Mouse (Mus musculus) limb, embryonic 14.5 days (tissue): ENCODE measurements at regions not wholly inside any gene's neighbourhood (a gene's known extent, or its start where the extent isn't known, plus 50 kb on each side); places are given as distances from the start of the nearest gene placed in this dataset.
A peak's percentile ranks its signal among the peaks of the same experiment; 100 is the strongest.

Source experiments
- ATAC-seq: fragments of 200-750 bp; cut with Nextera tagmentation; 2 replicates; pipeline ENCODE4 v1.8.0; 2017; ENCODE audit warnings: low read depth, moderate number of reproducible peaks, moderate TSS enrichment; ENCODE audit not compliant: low FRiP score
- DNase-seq: peaks from one replicate; pipeline ENCODE4 v3.0.0-alpha.2; 2015; ENCODE audit warnings: low spot score
- H3K27ac ChIP-seq: fragments of 300-500 bp; sonication (generic); replicated peaks from 2 replicates; pipeline ENCODE4 v1.5.1; 2014; ENCODE audit warnings: low read depth, mild to moderate bottlenecking, low read length, moderate library complexity, mixed read lengths
- H3K27me3 ChIP-seq: fragments of 300-500 bp; sonication (generic); 2 replicates; pipeline ENCODE4 v1.6.1; 2014; ENCODE audit warnings: low read length, mixed read lengths; ENCODE audit not compliant: control insufficient read depth, insufficient read depth
- H3K36me3 ChIP-seq: fragments of 300-500 bp; sonication (generic); 2 replicates; pipeline ENCODE4 v1.6.1; 2014; ENCODE audit warnings: mild to moderate bottlenecking, low read length, moderate library complexity, mixed read lengths; ENCODE audit not compliant: control insufficient read depth, insufficient read depth
- H3K4me1 ChIP-seq: fragments of 300-500 bp; sonication (generic); 2 replicates; pipeline ENCODE4 v1.6.1; 2014; ENCODE audit warnings: antibody characterized with exemption, low read length, mixed read lengths; ENCODE audit not compliant: control insufficient read depth, insufficient read depth
- H3K4me2 ChIP-seq: fragments of 300-500 bp; sonication (generic); replicated peaks from 2 replicates; pipeline ENCODE4 v1.6.1; 2014; ENCODE audit warnings: low read depth, mild to moderate bottlenecking, low read length, moderate library complexity; ENCODE audit not compliant: severe bottlenecking
- H3K4me3 ChIP-seq: fragments of 300-500 bp; sonication (generic); replicated peaks from 2 replicates; pipeline ENCODE4 v1.5.1; 2014; ENCODE audit warnings: low read length
- H3K9ac ChIP-seq: fragments of 300-500 bp; sonication (generic); 2 replicates; pipeline ENCODE4 v1.6.1; 2014; ENCODE audit warnings: mild to moderate bottlenecking, low read depth, low read length, moderate library complexity; ENCODE audit not compliant: severe bottlenecking
- H3K9me3 ChIP-seq: fragments of 300-500 bp; sonication (generic); 2 replicates; pipeline ENCODE4 v1.6.1; 2016; ENCODE audit warnings: low read length; ENCODE audit not compliant: control insufficient read depth
- POLR2A ChIP-seq: fragments of 200-500 bp; IDR thresholded peaks from 2 replicates; pipeline ENCODE4 v1.8.0; 2012; ENCODE audit warnings: inconsistent platforms, mild to moderate bottlenecking, moderate library complexity, borderline replicate concordance; ENCODE audit not compliant: insufficient read depth, insufficient read length; ENCODE audit errors: extremely low read depth
- WGBS: fragments of 180-500 bp; shearing (Covaris S2); extraction: QIAGEN DNeasy Blood & Tissue Kit; methylation state at CpG from one replicate; pipeline ENCODE4 v1.1.7; 2014; 5-methylcytosine and 5-hydroxymethylcytosine counted together

GRCm38 (mm10) chr3:149305440-149305839, 315.1 kb upstream of the Adgrl2 start:
- 30% methylated on average over 5 of the region's 5 CpGs for WGBS
- H3K4me2 ChIP-seq = no peak overlapping the region
- no peaks in the 10 kb centered on the region for H3K36me3 ChIP-seq
- no peaks in the 10 kb centered on the region for H3K9me3 ChIP-seq
- H3K27ac ChIP-seq = 0 out of 2 replicates have a peak overlapping the region, but pooled peaks have one; percentile 39
- no peak overlapping the region for H3K9ac ChIP-seq
- ATAC-seq = no peak
- H3K4me1 ChIP-seq = peaks cover 6% of the 10 kb centered on the region; the same call in 1 of the 2 replicates
- H3K27me3 ChIP-seq = no peaks in the 10 kb centered on the region
- TF ChIP-seq POLR2A = no peak
- peak; percentile 31 for DNase-seq
- no peak overlapping the region for H3K4me3 ChIP-seq

DNA sequence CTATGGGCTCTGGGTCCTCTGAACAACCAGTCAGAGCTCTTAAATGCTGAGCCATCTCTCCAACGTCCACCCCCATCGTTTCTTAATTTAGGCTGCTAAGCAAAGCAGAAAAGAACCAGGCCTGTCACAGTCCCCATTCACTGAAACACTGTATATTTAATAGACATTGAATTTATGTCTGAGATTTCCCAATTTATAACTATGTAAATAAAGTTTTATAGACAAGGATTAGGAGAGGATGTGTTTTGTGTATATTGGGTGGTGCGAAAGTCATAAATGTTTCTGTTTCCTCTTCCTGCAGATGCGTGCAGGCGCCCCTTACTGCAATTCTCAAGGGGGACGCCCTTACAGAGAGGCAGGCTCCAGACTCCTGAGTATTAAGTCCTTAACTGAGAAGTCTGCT, 314.7 kb upstream of the Adgrl2 start:
- TF ChIP-seq POLR2A = no peak
- Histone ChIP-seq H3K9ac (no peak overlapping the region), H3K27me3 (no peaks in the 10 kb centered on the region), H3K4me2 (no peak overlapping the region), H3K36me3 (no peaks in the 10 kb centered on the region), H3K4me3 (no peak overlapping the region), H3K9me3 (no peaks in the 10 kb centered on the region), H3K4me1 (peaks cover 6% of the 10 kb centered on the region; the same call in 1 of the 2 replicates), H3K27ac (0 out of 2 replicates have a peak overlapping the region, but pooled peaks have one; percentile 39)
- ATAC-seq = no peak
- 9% methylated on average over 6 of the region's 6 CpGs for WGBS
- no peak for DNase-seq

DNA sequence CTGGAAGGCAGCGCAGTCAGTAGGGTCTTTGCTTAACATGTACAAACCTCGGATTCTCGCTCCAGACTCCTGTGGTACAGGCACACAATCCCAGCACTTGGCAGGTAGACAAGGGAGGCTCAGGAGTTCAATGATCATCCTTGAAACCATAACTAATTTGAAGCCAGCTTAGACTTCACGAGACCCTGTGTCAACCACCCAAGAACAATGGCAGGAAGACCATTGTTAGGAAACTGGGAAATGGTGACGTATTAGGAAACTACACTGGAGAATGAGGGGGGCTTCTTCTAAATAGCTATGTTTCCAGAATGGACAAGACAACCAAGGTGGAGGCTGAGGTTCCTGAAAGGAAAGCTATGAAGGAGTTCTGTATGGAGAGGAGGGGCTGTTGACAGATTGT, 313.1 kb upstream of the Adgrl2 start:
- Histone ChIP-seq H3K27me3 (no peaks in the 10 kb centered on the region), H3K9me3 (no peaks in the 10 kb centered on the region), H3K9ac (no peak overlapping the region), H3K4me2 (no peak overlapping the region), H3K4me1 (peaks cover 6% of the 10 kb centered on the region; the same call in 1 of the 2 replicates), H3K4me3 (no peak overlapping the region), H3K27ac (no peak overlapping the region), H3K36me3 (no peaks in the 10 kb centered on the region)
- ATAC-seq (no peak), DNase-seq (no peak)
- TF ChIP-seq POLR2A = no peak
- 89% methylated on average over 5 of the region's 5 CpGs for WGBS

DNA sequence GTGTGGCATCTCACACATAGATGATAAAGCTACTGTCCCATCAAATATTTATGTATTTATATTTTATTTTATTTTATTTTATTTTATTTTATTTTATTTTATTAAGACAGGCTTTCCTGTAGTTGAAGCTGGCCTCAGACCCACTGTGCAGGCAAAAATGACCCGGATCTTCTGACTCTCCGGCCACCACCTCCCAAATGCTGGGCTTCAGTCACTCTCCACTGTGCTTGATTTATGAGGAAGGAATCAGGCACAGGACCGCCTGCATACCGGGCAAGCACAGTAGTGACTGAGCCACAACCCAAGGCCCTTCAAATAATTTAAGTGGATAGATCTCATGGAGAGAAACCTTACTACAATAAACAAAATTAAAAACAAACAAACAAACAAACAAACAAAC, 309.6 kb upstream of the Adgrl2 start:
- no peak for TF ChIP-seq POLR2A
- no peak for DNase-seq

DNA sequence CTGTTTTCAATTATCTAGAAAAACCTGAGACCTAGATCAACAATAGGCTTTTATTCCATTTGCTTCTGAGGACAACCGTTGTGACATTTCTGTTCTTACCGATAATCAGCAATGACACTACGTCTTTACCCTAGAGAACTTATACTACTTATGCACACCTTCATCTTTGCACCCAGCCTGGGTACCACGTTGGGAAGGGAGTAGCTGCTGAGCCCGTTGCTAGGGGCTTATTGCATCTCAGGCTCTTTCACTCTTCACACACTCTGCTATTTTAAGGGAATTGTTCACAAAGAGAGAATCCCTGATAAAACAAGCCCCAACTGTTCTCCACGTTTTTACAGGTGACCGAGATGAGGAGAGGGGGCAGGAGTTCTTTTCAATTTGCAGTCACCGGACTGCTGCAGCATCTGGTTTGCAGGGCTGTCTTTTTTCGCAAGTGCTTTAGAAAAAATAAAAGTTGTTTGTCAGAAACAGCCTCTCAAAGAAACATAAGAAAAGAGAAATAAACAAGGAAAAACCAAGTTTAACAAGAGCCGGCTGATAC, 306.1 kb upstream of the Adgrl2 start:
- H3K27ac ChIP-seq = no peak overlapping the region
- H3K36me3 ChIP-seq = no peaks in the 10 kb centered on the region
- 52% methylated on average over 10 of the region's 10 CpGs for WGBS
- no peak for TF ChIP-seq POLR2A
- no peaks in the 10 kb centered on the region for H3K4me1 ChIP-seq
- no peaks in the 10 kb centered on the region for H3K9me3 ChIP-seq
- no peaks in the 10 kb centered on the region for H3K27me3 ChIP-seq
- ATAC-seq (no peak), DNase-seq (no peak)
- H3K9ac ChIP-seq = no peak overlapping the region
- H3K4me2 ChIP-seq = no peak overlapping the region
- H3K4me3 ChIP-seq = no peak overlapping the region

More for the DNA sequence above, 309.6 kb upstream of the Adgrl2 start:
- Histone ChIP-seq H3K9ac (no peak overlapping the region), H3K36me3 (no peaks in the 10 kb centered on the region), H3K27ac (no peak overlapping the region), H3K9me3 (no peaks in the 10 kb centered on the region), H3K27me3 (no peaks in the 10 kb centered on the region), H3K4me1 (peaks cover 3% of the 10 kb centered on the region; the same call in 1 of the 2 replicates), H3K4me2 (no peak overlapping the region), H3K4me3 (no peak overlapping the region)
- no peak for ATAC-seq
- WGBS = 36% methylated on average over 4 of the region's 4 CpGs
